ENCODE assay signal across 7 mouse cellular contexts in genomic region chr9:71591938-71592548, GRCm38 (mm10). TPM values are rescaled to one million over a fixed set of nuclear protein-coding genes. Genes with fewer than 3 reads are reported as not detected.
DNase-seq lines count a peak whose midpoint lies in the region; ATAC-seq and TF ChIP-seq lines count a peak whose summit lies in the region.

TSS of gene Myzap (minus strand) at chr9:71592360.

- H3K27me3 ChIP-seq in embryonic facial prominence, embryonic 12.5 days: peaks cover 3% of the 10 kb centered on the region; the same call in 1 of the 2 replicates
- no peaks in the 10 kb centered on the region for H3K27me3 ChIP-seq in limb, embryonic 14.5 days (ENCODE audit: control insufficient read depth, insufficient read depth, low read length)
- H3K27me3 ChIP-seq in midbrain, postnatal 0 days (ENCODE audit: insufficient read depth, low read length): no peaks in the 10 kb centered on the region

- no peaks in the 10 kb centered on the region for H3K9me3 ChIP-seq in embryonic facial prominence, embryonic 12.5 days
- no peaks in the 10 kb centered on the region for H3K9me3 ChIP-seq in limb, embryonic 14.5 days (ENCODE audit: control insufficient read depth, low read length)
- no peaks in the 10 kb centered on the region for H3K9me3 ChIP-seq in midbrain, postnatal 0 days (ENCODE audit: low read length)

- DNase-seq in adrenal gland, postnatal 25 days: peak; percentile 93
- DNase-seq in heart, adult 11 months: peak; percentile 99
- DNase-seq in kidney, adult 18-20 months: peak; percentile 92
- peak; percentile 86 for DNase-seq in limb, embryonic 14.5 days (ENCODE audit: low spot score)
- peak; percentile 61 for DNase-seq in midbrain, postnatal 0 days (ENCODE audit: low spot score)
- peak; percentile 78 to 84 for DNase-seq in spleen, postnatal 14 days (ENCODE audit: low spot score in 2 of 2)

- peaks cover 11% of the 10 kb centered on the region; the same call in 1 of the 2 replicates for H3K4me1 ChIP-seq in embryonic facial prominence, embryonic 12.5 days
- peaks cover 13% of the 10 kb centered on the region; the same call in 1 of the 2 replicates for H3K4me1 ChIP-seq in limb, embryonic 14.5 days (ENCODE audit: control insufficient read depth, insufficient read depth, low read length)
- H3K4me1 ChIP-seq in midbrain, postnatal 0 days (ENCODE audit: insufficient read depth, low read length): no peaks in the 10 kb centered on the region

- WGBS in embryonic facial prominence, embryonic 12.5 days: 2% methylated on average over 29 of the region's 29 CpGs
- 2% methylated on average over 28 of the region's 29 CpGs for WGBS in limb, embryonic 14.5 days
- 1% methylated on average over 26 of the region's 29 CpGs for WGBS in midbrain, postnatal 0 days

- H3K4me2 ChIP-seq in embryonic facial prominence, embryonic 12.5 days (replicated peaks): peak within 1 kb of the TSS; percentile 67
- peak within 1 kb of the TSS; percentile 91 for H3K4me2 ChIP-seq in limb, embryonic 14.5 days (replicated peaks; ENCODE audit: low read depth, low read length, severe bottlenecking)
- peak within 1 kb of the TSS; percentile 91 for H3K4me2 ChIP-seq in midbrain, postnatal 0 days (ENCODE audit: low read depth, low read length, poor library complexity, severe bottlenecking)

- TF ChIP-seq CTCF in midbrain, postnatal 0 days (IDR thresholded peaks at IDR 0.05): no peak

- no peak for TF ChIP-seq POLR2A in limb, embryonic 14.5 days (IDR thresholded peaks at IDR 0.05; ENCODE audit: borderline replicate concordance, extremely low read depth, insufficient read depth, insufficient read length)

- peak within 1 kb of the TSS; percentile 57 for H3K9ac ChIP-seq in embryonic facial prominence, embryonic 12.5 days
- peak within 1 kb of the TSS; percentile 63 for H3K9ac ChIP-seq in limb, embryonic 14.5 days (ENCODE audit: low read depth, low read length, severe bottlenecking)
- peak within 1 kb of the TSS; percentile 55 for H3K9ac ChIP-seq in midbrain, postnatal 0 days (replicated peaks; ENCODE audit: low read length, poor library complexity, severe bottlenecking)

- H3K4me3 ChIP-seq in embryonic facial prominence, embryonic 12.5 days: peak within 1 kb of the TSS; percentile 61
- H3K4me3 ChIP-seq in limb, embryonic 14.5 days (replicated peaks; ENCODE audit: low read length): peak within 1 kb of the TSS; percentile 56
- peak within 1 kb of the TSS; percentile 55 for H3K4me3 ChIP-seq in midbrain, postnatal 0 days (ENCODE audit: low read depth, low read length)

- H3K36me3 ChIP-seq in embryonic facial prominence, embryonic 12.5 days: no peaks in the 10 kb centered on the region
- no peaks in the 10 kb centered on the region for H3K36me3 ChIP-seq in limb, embryonic 14.5 days (ENCODE audit: control insufficient read depth, insufficient read depth, low read length)
- no peaks in the 10 kb centered on the region for H3K36me3 ChIP-seq in midbrain, postnatal 0 days (ENCODE audit: insufficient read depth, low read length)

- ATAC-seq in embryonic facial prominence, embryonic 12.5 days (ENCODE audit: insufficient number of reproducible peaks, insufficient read depth, low FRiP score, low TSS enrichment): peak; percentile 92
- peak; percentile 89 for ATAC-seq in limb, embryonic 14.5 days (ENCODE audit: low FRiP score, low read depth)
- peak; percentile 70 for ATAC-seq in midbrain, postnatal 0 days (ENCODE audit: low FRiP score)

- H3K27ac ChIP-seq in embryonic facial prominence, embryonic 12.5 days: no peak within 1 kb of the TSS
- no peak within 1 kb of the TSS for H3K27ac ChIP-seq in limb, embryonic 14.5 days (replicated peaks; ENCODE audit: low read depth, low read length)
- H3K27ac ChIP-seq in midbrain, postnatal 0 days (ENCODE audit: low read depth, low read length): no peak within 1 kb of the TSS

RNA-seq across cellular contexts. Expression of gene Myzap, which starts in this region (rescaled TPM):
- 8.6 and 11.2 TPM in 2 replicates for total RNA-seq in adrenal gland, postnatal 25 days (2021)
- polyA plus RNA-seq in embryonic facial prominence, embryonic 12.5 days (2016; fragmentation: Nextera tagmentation; extraction: Ambion mirVana): 10.8 and 11.5 TPM in 2 replicates
- 27.8 and 33.1 TPM in 2 replicates for polyA plus RNA-seq in limb, embryonic 14.5 days (2012; rRNA removed)
- 16.1 TPM in 2 replicates for polyA plus RNA-seq in limb, embryonic 14.5 days (2014; fragmentation: Nextera tagmentation; extraction: Ambion mirVana)
- 0.99 and 1.4 TPM in 2 replicates for total RNA-seq in midbrain, postnatal 0 days (2014; rRNA removed)
- polyA plus RNA-seq in midbrain, postnatal 0 days (2015; fragmentation: Nextera tagmentation; extraction: Ambion mirVana): 1.9 and 2.1 TPM in 2 replicates
